Mouse (Mus musculus): ENCODE measurements around the gene Ezh1. TPM values are rescaled to one million over a fixed set of nuclear protein-coding genes. Genes with fewer than 3 reads are reported as not detected.
"Not testable (repeated sequence)": the region's sequence is repeated elsewhere in the genome, so short reads cannot be mapped to it uniquely, and the experiment has no call there.

Gene Ezh1
- polyA plus RNA-seq, 1 experiment = 42.8 TPM

DNA sequence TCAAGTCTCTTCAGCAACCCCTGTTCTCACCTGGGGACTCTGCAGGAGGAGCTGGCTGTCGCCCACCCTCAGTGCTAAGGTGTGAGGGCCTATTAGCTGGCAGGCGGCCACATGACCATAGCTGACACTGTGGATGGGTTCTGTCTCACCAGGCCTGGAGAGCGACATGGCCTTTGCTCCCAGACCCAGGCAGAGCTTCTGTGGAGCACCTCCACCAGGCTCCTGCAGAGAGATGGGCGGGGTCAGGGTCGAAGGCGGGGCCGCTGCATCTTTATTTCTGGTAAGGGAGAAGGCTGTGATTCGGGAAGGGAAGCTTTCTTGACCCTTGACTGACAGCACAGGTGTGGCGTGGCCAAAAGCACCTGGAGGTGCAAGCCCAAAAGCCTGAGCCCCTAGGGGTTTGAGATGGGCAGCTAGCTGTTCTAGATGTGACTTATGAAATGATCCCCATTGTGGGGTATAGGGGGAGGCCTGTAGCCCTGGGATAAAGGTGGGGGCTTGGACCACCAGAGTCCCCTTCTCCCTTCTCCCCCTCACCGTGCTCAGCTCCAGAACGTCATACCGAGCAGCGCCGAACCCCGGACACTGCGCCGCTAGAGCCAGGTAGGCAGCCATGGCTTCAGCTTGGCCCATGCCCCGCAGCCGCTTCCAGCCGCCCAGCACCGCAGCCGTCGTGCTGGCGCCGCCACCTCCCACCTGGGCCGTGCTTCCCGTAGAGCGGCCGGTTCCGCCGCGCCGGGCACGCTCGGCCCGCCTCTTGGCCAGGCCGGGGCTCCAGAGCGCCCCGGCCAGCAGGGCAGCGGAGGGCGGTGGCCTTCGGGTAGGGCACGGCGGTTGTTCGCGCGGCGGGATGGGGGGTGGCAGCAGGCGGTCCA lies 62.5 kb downstream of the Ezh1 start:
- Histone ChIP-seq H3K4me1 (ENCODE audit: control insufficient read depth, insufficient read depth, low read length) (no peaks in the 10 kb centered on the region), H3K36me3 (ENCODE audit: control insufficient read depth, insufficient read depth, low read length, poor library complexity, severe bottlenecking) (no peaks in the 10 kb centered on the region), H3K27me3 (ENCODE audit: control insufficient read depth, insufficient read depth, low read length, poor library complexity, severe bottlenecking) (peaks cover 15% of the 10 kb centered on the region), H3K4me3 (ENCODE audit: low read depth, low read length) (peak overlapping the region; percentile 45), H3K9me3 (replicated peaks; ENCODE audit: control insufficient read depth, insufficient read depth, low read length, poor library complexity, severe bottlenecking) (no peaks in the 10 kb centered on the region), H3K9ac (ENCODE audit: low read depth, poor library complexity, severe bottlenecking) (peak overlapping the region; percentile 56), H3K27ac (ENCODE audit: insufficient read depth, low read length) (no peak overlapping the region)
- no peak for TF ChIP-seq EP300 (IDR thresholded peaks at IDR 0.05; ENCODE audit: insufficient read depth, low read depth, low read length)

DNA sequence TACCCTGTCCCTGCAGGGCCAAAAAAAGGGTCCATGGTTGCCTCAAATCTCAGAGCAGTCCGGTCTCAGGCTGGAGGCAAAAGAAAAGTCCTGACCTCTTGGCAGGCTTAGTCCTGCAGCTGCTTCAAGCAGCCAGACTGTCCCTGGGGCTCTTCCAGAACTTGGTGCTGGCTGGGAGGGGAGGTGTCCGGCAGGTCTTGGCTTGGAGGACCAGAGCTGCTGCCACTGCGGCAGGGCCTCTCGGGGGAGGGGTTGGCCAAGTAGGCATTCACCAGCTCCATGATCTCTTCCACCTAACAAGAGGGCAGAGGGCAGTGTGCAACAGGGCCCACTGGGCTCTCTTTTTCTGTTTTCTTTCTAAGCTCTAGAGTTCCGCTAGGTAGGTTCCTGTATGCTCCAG lies 63.5 kb downstream of the Ezh1 start:
- peaks cover 13% of the 10 kb centered on the region for H3K27me3 ChIP-seq (ENCODE audit: control insufficient read depth, insufficient read depth, low read length, poor library complexity, severe bottlenecking)
- no peak overlapping the region for H3K9ac ChIP-seq (ENCODE audit: low read depth, poor library complexity, severe bottlenecking)
- H3K9me3 ChIP-seq (replicated peaks; ENCODE audit: control insufficient read depth, insufficient read depth, low read length, poor library complexity, severe bottlenecking) = no peaks in the 10 kb centered on the region
- TF ChIP-seq POLR2A (IDR thresholded peaks at IDR 0.05; ENCODE audit: insufficient read depth, low read length) (no peak), EP300 (IDR thresholded peaks at IDR 0.05; ENCODE audit: insufficient read depth, low read depth, low read length) (no peak), CTCF (IDR thresholded peaks at IDR 0.05; ENCODE audit: low read depth, low read length) (no peak)
- H3K4me3 ChIP-seq (ENCODE audit: low read depth, low read length) = no peak overlapping the region
- H3K36me3 ChIP-seq (ENCODE audit: control insufficient read depth, insufficient read depth, low read length, poor library complexity, severe bottlenecking) = no peaks in the 10 kb centered on the region
- no peak overlapping the region for H3K27ac ChIP-seq (ENCODE audit: insufficient read depth, low read length)
- no peaks in the 10 kb centered on the region for H3K4me1 ChIP-seq (ENCODE audit: control insufficient read depth, insufficient read depth, low read length)

DNA sequence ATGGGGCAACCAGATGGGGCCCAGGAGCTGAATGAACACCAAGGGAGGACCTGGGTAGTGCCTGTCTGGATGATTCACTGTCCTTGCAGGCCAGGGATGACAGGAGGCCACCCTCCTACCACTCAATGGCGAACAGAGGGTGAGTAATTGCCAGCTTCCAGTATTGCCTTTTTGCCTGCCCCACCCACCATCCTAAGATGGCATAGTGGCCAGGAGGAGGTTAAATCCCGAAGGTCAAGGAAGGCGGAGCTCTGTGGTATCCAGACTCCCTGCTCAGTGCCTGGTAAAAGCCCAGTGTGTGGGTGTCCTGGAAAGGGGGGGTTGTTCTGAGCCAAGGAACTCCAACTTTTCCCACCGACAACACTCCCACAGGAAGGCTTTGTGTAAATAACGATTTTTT lies 64.0 kb downstream of the Ezh1 start:
- H3K9ac ChIP-seq (ENCODE audit: low read depth, poor library complexity, severe bottlenecking) = no peak overlapping the region
- no peak overlapping the region for H3K27ac ChIP-seq (ENCODE audit: insufficient read depth, low read length)
- H3K36me3 ChIP-seq (ENCODE audit: control insufficient read depth, insufficient read depth, low read length, poor library complexity, severe bottlenecking) = no peaks in the 10 kb centered on the region
- H3K27me3 ChIP-seq (ENCODE audit: control insufficient read depth, insufficient read depth, low read length, poor library complexity, severe bottlenecking) = peaks cover 13% of the 10 kb centered on the region
- no peak for TF ChIP-seq CTCF (IDR thresholded peaks at IDR 0.05; ENCODE audit: low read depth, low read length)
- TF ChIP-seq EP300 (IDR thresholded peaks at IDR 0.05; ENCODE audit: insufficient read depth, low read depth, low read length) = no peak
- TF ChIP-seq POLR2A (IDR thresholded peaks at IDR 0.05; ENCODE audit: insufficient read depth, low read length) = no peak
- no peaks in the 10 kb centered on the region for H3K9me3 ChIP-seq (replicated peaks; ENCODE audit: control insufficient read depth, insufficient read depth, low read length, poor library complexity, severe bottlenecking)
- H3K4me1 ChIP-seq (ENCODE audit: control insufficient read depth, insufficient read depth, low read length) = no peaks in the 10 kb centered on the region
- no peak overlapping the region for H3K4me3 ChIP-seq (ENCODE audit: low read depth, low read length)

DNA sequence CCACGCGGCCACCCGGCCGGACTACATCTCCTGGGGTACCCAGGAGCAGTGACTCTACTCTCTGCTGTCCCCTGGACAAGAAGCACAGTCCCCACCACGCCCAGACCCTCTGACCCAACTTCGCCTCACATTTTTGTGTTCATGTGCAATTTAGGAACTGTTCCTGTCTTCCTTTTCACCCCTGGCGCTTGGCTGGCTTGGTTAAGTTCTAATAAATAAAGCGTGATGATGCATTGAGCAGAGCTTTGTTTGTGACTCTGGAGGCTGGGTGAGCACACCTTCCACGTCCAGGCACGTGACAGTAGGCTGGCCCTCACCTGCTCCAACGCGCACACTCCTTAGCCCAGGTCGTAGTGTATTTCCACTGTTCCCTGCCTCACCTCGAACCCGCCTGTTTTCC lies 64.7 kb downstream of the Ezh1 start:
- peaks cover 13% of the 10 kb centered on the region for H3K27me3 ChIP-seq (ENCODE audit: control insufficient read depth, insufficient read depth, low read length, poor library complexity, severe bottlenecking)
- H3K4me3 ChIP-seq (ENCODE audit: low read depth, low read length) = no peak overlapping the region
- no peaks in the 10 kb centered on the region for H3K4me1 ChIP-seq (ENCODE audit: control insufficient read depth, insufficient read depth, low read length)
- no peak overlapping the region for H3K9ac ChIP-seq (ENCODE audit: low read depth, poor library complexity, severe bottlenecking)
- H3K9me3 ChIP-seq (replicated peaks; ENCODE audit: control insufficient read depth, insufficient read depth, low read length, poor library complexity, severe bottlenecking) = no peaks in the 10 kb centered on the region
- TF ChIP-seq CTCF (IDR thresholded peaks at IDR 0.05; ENCODE audit: low read depth, low read length) = no peak
- no peak for TF ChIP-seq POLR2A (IDR thresholded peaks at IDR 0.05; ENCODE audit: insufficient read depth, low read length)
- no peak for TF ChIP-seq EP300 (IDR thresholded peaks at IDR 0.05; ENCODE audit: insufficient read depth, low read depth, low read length)
- no peaks in the 10 kb centered on the region for H3K36me3 ChIP-seq (ENCODE audit: control insufficient read depth, insufficient read depth, low read length, poor library complexity, severe bottlenecking)
- H3K27ac ChIP-seq (ENCODE audit: insufficient read depth, low read length) = no peak overlapping the region

DNA sequence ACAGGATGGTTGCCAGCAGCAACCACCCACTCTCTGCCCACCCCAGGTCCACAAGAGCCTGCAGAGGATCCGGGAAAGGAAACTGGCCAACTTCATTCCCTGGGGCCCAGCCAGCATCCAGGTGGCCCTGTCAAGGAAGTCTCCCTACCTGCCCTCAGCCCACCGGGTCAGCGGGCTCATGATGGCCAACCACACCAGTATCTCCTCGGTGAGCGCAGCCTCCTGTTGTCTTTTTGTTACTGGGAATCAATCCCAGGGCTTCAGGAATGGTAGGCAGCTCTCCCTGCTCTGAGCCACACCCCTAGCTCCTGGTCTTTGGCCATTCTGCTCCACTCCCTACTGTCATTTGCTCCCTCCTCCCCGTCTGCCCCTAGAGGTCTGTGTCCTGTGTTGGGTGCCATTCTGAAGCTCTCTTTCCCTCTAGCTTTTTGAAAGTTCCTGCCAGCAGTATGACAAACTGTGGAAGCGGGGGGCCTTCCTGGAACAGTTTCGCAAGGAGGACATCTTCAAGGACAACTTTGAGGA lies 65.2 kb downstream of the Ezh1 start:
- H3K4me1 ChIP-seq (ENCODE audit: control insufficient read depth, insufficient read depth, low read length); H3K4me3 ChIP-seq (ENCODE audit: low read depth, low read length); H3K9me3 ChIP-seq (replicated peaks; ENCODE audit: control insufficient read depth, insufficient read depth, low read length, poor library complexity, severe bottlenecking); H3K27me3 ChIP-seq (ENCODE audit: control insufficient read depth, insufficient read depth, low read length, poor library complexity, severe bottlenecking); H3K36me3 ChIP-seq (ENCODE audit: control insufficient read depth, insufficient read depth, low read length, poor library complexity, severe bottlenecking); H3K9ac ChIP-seq (ENCODE audit: low read depth, poor library complexity, severe bottlenecking); H3K27ac ChIP-seq (ENCODE audit: insufficient read depth, low read length): not testable (repeated sequence)

DNA sequence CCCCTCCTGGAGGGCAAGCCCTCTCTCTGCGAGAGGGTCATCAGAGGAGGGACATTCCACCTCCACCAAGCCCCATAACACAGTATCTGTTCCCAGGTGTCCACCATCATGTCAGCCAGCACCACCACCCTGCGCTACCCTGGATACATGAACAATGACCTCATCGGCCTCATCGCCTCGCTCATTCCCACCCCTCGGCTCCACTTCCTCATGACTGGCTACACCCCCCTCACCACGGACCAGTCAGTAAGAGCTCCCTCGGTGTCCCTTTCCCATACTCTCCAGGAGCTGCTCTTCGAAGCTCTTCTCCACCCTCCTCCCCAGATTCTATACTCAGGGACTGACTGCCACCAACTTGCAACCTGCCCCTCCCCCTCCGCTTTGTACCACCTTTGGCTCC lies 66.1 kb downstream of the Ezh1 start:
- not testable (repeated sequence) for H3K27me3 ChIP-seq (ENCODE audit: control insufficient read depth, insufficient read depth, low read length, poor library complexity, severe bottlenecking); H3K4me3 ChIP-seq (ENCODE audit: low read depth, low read length); H3K9me3 ChIP-seq (replicated peaks; ENCODE audit: control insufficient read depth, insufficient read depth, low read length, poor library complexity, severe bottlenecking); H3K4me1 ChIP-seq (ENCODE audit: control insufficient read depth, insufficient read depth, low read length); H3K9ac ChIP-seq (ENCODE audit: low read depth, poor library complexity, severe bottlenecking); H3K27ac ChIP-seq (ENCODE audit: insufficient read depth, low read length); H3K36me3 ChIP-seq (ENCODE audit: control insufficient read depth, insufficient read depth, low read length, poor library complexity, severe bottlenecking)

All from ES-Bruce4 (cell line).